Mouse (Mus musculus) liver, embryonic 13.5 days (tissue): ENCODE results near the gene Tnni3. TPM values are rescaled to one million over a fixed set of nuclear protein-coding genes. Genes with fewer than 3 reads are reported as not detected.
"Not testable (repeated sequence)": the region's sequence is repeated elsewhere in the genome, so short reads cannot be mapped to it uniquely, and the experiment has no call there.

Experiments used
- ATAC-seq: fragments of 200-750 bp; cut with Nextera tagmentation; 2 replicates; pipeline ENCODE4 v1.8.0; 2017; ENCODE audit warnings: low read depth, mild to moderate bottlenecking, moderate number of reproducible peaks, moderate library complexity
- DNase-seq: peaks from one replicate; pipeline ENCODE4 v3.0.0; 2022
- H3K27ac ChIP-seq: fragments of 300-500 bp; sonication (generic); 2 replicates; pipeline ENCODE4 v1.5.1; 2015; ENCODE audit warnings: moderate library complexity, mild to moderate bottlenecking, inconsistent platforms
- H3K27me3 ChIP-seq: fragments of 300-500 bp; sonication (generic); 2 replicates; pipeline ENCODE4 v1.6.1; 2015; ENCODE audit warnings: mild to moderate bottlenecking, inconsistent platforms
- H3K36me3 ChIP-seq: fragments of 300-500 bp; sonication (generic); 2 replicates; pipeline ENCODE4 v1.6.1; 2015; ENCODE audit warnings: mild to moderate bottlenecking, inconsistent platforms
- H3K4me1 ChIP-seq: fragments of 300-500 bp; sonication (generic); replicated peaks from 2 replicates; pipeline ENCODE4 v1.6.1; 2015; ENCODE audit warnings: inconsistent platforms
- H3K4me2 ChIP-seq: fragments of 300-500 bp; sonication (generic); 2 replicates; pipeline ENCODE4 v1.6.1; 2015; ENCODE audit warnings: inconsistent platforms, mild to moderate bottlenecking, moderate library complexity
- H3K4me3 ChIP-seq: fragments of 300-500 bp; sonication (generic); replicated peaks from 2 replicates; pipeline ENCODE4 v1.5.1; 2015; ENCODE audit warnings: mild to moderate bottlenecking, inconsistent platforms
- H3K9ac ChIP-seq: fragments of 300-500 bp; sonication (generic); 2 replicates; pipeline ENCODE4 v1.6.1; 2015; ENCODE audit warnings: mild to moderate bottlenecking, inconsistent platforms
- H3K9me3 ChIP-seq: fragments of 300-500 bp; sonication (generic); replicated peaks from 2 replicates; pipeline ENCODE4 v1.6.1; 2016; ENCODE audit warnings: inconsistent platforms
- WGBS: fragments of 180-500 bp; shearing (Covaris S2); methylation state at CpG from one replicate; pipeline ENCODE4 v1.1.7; 2015; ENCODE audit not compliant: insufficient replicate concordance; 5-methylcytosine and 5-hydroxymethylcytosine counted together
- polyA plus RNA-seq: library from polyadenylated mRNA; unstranded; fragments of >200 nt; fragmentation: Nextera tagmentation; extraction: Ambion mirVana; gene quantifications from 2 replicates; pipeline ENCODE4 v1.2.1, GENCODE M21; 2015

Tnni3 gene
- 1.1 and 4.5 TPM in 2 replicates for polyA plus RNA-seq

DNA sequence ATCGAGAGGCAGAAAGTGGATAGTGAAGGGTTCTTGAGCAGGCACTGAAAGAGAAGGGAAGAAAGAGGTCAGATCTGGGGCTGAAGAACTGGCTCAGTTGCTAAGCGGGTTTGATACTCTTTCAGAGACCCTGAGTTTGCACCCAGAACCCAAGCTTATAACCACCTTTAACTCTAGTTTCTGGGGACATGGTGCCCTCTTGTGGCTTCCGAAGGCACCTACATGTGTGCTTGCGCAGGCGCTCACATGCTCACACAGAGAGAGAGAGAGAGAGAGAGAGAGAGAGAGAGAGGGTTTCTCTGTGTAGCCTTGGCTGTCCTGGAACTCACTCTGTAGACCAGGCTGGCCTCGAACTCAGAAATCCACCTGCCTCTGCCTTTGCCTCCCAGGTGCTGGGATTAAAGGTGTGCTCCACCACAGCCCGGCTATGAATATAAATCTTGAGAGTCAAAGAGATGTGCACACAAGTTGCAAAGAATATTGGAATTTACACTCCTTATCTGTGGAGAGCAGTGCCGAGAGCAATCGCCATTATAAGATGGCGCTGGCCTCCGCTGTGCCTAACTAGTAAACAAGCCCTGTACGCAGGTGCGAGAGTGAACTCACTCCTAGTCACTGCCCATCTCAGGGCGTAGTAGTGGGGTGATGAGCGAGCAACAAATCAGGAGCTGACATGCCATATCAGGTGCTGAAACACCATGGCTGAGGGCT lies at the start of gene Tnni3:
TSS of gene Tnni3 (minus strand) at position 18 of the 711 bp plus-strand sequence.
- H3K4me3 ChIP-seq, H3K4me2 ChIP-seq, H3K36me3 ChIP-seq, H3K27ac ChIP-seq, ATAC-seq, H3K9ac ChIP-seq, H3K9me3 ChIP-seq: not testable (repeated sequence)
- DNase-seq, result peak; percentile 31
- WGBS, result 59% methylated on average over 15 of the region's 15 CpGs
- peaks cover 28% of the 10 kb centered on the region for H3K27me3 ChIP-seq
- H3K4me1 ChIP-seq, result peaks cover 39% of the 10 kb centered on the region

DNA sequence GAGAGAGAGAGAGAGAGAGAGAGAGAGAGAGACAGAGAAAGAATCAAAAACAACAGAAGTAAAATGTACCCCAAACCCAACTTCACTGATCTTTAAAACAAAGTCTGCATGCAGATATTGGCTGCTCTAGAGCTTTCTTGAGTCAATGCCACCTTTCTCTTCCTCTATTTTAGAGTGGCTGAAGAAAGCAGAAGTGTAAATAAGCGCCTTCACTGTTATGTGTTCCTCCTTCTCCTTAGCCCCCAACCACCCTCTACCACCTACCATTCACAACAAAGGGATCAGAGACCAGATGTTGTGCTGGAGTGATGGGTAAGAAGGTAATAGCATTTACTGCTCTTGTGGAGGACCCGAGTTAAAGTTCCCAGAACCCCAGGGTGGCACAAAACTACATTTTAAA lies 48.3 kb upstream of the Tnni3 start:
- H3K9me3 ChIP-seq, H3K4me3 ChIP-seq, H3K27me3 ChIP-seq, H3K36me3 ChIP-seq, H3K27ac ChIP-seq, ATAC-seq, H3K4me1 ChIP-seq, H3K9ac ChIP-seq, DNase-seq, H3K4me2 ChIP-seq: not testable (repeated sequence)
- 40% methylated on average over 2 of the region's 2 CpGs for WGBS

DNA sequence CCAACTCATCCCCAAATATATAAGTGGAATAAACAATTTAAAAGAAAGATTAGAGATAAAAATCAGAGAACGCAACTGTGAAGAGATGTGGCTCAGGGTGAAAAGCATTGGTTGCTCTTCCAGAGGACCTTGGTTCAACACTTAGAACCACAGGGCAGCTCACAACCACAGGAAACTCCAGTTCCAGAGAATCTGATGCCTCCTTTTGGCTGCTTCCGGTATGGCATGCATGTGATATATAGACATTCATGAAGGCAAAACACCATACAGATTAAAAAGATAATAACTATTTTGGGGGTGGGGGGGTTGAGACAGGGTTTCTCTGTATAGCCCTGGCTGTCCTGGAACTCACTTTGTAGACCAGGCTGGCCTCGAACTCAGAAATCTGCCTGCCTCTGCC lies 38.6 kb upstream of the Tnni3 start:
- ATAC-seq, result no peak
- H3K4me1 ChIP-seq, result no peaks in the 10 kb centered on the region
- peaks cover 3% of the 10 kb centered on the region for H3K27me3 ChIP-seq
- WGBS, result 72% methylated on average over 3 of the region's 3 CpGs
- H3K27ac ChIP-seq, result no peak overlapping the region
- H3K9ac ChIP-seq, result no peak overlapping the region
- no peaks in the 10 kb centered on the region for H3K9me3 ChIP-seq
- no peak for DNase-seq
- H3K4me3 ChIP-seq, result no peak overlapping the region
- H3K4me2 ChIP-seq, result no peak overlapping the region
- no peaks in the 10 kb centered on the region for H3K36me3 ChIP-seq

DNA sequence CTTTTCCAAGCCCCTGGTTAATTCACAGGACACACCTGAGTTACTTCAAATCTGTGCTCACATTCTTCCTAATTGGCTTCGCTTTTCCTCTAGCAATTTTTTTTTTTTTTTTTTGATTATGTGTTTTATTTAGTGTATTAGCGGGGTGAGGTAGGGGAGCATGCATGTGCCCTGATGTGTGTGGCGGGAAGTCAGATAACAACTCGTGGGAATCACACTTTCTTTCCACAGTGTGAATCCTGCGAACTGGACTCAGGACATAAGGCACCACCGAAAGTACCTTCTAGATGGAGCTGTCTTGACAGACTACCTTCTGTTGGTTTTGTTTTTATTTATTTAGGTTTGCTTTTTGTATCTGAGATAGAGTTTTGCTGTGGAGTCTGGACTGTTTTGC lies 33.1 kb upstream of the Tnni3 start:
- no peak overlapping the region for H3K9ac ChIP-seq
- H3K27ac ChIP-seq, result no peak overlapping the region
- no peak for ATAC-seq
- no peaks in the 10 kb centered on the region for H3K36me3 ChIP-seq
- H3K27me3 ChIP-seq, result peaks cover 19% of the 10 kb centered on the region
- no peaks in the 10 kb centered on the region for H3K9me3 ChIP-seq
- H3K4me2 ChIP-seq, result no peak overlapping the region
- no peaks in the 10 kb centered on the region for H3K4me1 ChIP-seq
- WGBS, result 58% methylated on average over 6 of the region's 6 CpGs
- DNase-seq, result no peak
- no peak overlapping the region for H3K4me3 ChIP-seq

DNA sequence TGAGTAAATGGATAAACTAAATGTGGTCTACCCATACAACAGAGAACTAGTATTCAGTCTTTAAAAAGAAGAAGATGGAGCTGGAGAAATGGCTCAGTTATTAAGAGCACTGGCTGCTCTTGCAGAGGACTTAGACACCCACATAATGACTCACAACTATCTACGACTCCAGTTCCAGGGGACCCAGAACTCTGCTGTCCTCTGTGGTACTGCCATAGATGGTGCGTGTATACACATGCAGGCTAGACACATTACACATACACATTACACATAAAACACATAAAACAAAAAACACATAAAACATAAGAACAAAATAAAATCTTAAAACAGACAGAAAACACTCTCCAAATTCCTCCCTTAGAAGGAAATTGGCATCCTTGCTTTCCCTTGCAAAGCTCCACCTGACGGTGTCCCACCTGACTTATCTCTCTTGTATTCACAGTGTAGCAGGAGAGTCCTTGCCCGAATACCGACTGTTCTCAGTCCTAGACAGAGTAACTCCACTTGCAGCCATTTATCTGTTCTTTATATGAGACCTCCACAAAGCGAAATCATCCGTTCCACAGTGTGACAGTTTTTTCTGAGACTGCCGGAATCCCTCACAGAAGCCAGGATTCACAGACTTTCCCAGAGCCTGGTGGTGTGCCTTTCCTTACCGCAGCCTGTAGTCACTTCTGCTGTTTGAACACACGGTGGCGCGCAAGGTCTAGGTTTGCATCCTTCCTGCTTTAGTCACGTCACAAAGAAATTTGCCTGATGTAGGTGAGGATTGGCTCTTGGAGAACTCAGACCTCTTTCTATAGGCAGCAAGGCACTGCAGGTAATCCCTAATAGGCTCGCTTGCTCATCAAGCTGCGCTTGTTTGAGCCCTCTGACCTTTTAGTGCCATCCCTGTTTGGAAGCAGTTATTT lies 32.5 kb upstream of the Tnni3 start:
- ATAC-seq, result peak; percentile 65
- Histone ChIP-seq H3K4me2 (no peak overlapping the region), H3K4me1 (no peaks in the 10 kb centered on the region), H3K9me3 (no peaks in the 10 kb centered on the region), H3K9ac (no peak overlapping the region), H3K4me3 (no peak overlapping the region), H3K27ac (no peak overlapping the region), H3K27me3 (peaks cover 19% of the 10 kb centered on the region), H3K36me3 (no peaks in the 10 kb centered on the region)
- peak; percentile 35 for DNase-seq
- WGBS, result 18% methylated on average over 15 of the region's 15 CpGs

DNA sequence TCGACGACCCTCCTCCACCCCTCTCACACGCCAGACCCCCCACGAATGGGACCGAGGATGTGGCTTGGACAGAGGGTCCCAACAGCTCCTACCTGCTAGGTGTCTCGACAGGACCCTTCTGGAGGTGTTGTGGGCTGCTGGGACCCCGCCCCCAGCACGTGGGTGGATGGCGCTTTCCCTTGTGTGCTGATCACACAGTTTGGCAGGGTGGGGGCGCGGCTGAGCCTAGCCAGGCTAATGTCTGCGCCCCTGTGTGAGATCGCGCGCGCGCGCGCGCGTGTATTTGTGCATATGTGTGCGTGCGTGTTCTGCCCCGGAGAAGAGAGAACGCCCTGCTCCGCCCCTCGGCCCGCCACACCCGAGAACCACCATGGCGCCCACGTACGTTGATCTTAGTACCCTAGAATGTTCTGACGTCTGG lies 23.2 kb upstream of the Tnni3 start, which contains the start of gene Syt5:
TSS of gene Syt5 (minus strand) at position 321 of the 421 bp plus-strand sequence.
- ATAC-seq (no peak), DNase-seq (no peak)
- 6% methylated on average over 33 of the region's 33 CpGs for WGBS
- H3K27me3 ChIP-seq, result peaks cover 40% of the 10 kb centered on the region
- H3K4me2 ChIP-seq, result peak within 1 kb of the TSS; percentile 49
- peaks cover 17% of the 10 kb centered on the region for H3K4me1 ChIP-seq
- peak within 1 kb of the TSS; percentile 14; the same call in 1 of the 2 replicates for H3K4me3 ChIP-seq
- H3K27ac ChIP-seq, result no peak within 1 kb of the TSS
- H3K36me3 ChIP-seq, result no peaks in the 10 kb centered on the region
- H3K9me3 ChIP-seq, result no peaks in the 10 kb centered on the region
- H3K9ac ChIP-seq, result no peak within 1 kb of the TSS

DNA sequence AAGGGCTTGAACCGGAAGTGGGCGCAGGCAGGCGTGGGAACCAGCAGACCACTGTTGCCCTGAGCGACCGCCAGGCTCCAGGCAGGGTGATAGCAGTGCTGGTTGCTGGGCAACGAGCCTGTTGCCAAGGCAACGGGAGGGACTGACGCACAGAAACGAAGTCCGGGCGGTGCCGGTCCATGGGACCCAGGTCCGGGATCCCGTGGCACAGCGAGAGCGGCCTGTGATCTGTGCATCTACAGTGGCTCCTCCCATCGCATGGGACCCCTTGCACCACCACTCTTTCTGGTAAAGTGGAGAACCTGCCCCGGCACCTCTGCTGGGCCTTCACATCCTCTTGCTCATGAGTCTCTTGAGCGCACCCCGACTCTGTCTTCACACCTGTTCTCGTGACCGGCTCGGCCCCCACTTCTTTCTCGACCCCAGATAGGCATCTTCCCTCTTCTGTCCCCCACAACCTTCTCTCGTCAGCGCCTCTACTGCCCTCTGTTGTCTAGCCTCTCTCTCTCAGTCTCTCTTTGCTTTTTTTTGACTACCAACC lies 22.6 kb upstream of the Tnni3 start:
- no peak overlapping the region for H3K27ac ChIP-seq
- H3K4me3 ChIP-seq, result no peak overlapping the region
- DNase-seq (no peak), ATAC-seq (no peak)
- H3K9ac ChIP-seq, result no peak overlapping the region
- H3K27me3 ChIP-seq, result peaks cover 40% of the 10 kb centered on the region
- H3K4me1 ChIP-seq, result peaks cover 22% of the 10 kb centered on the region
- 4% methylated on average over 26 of the region's 26 CpGs for WGBS
- peak overlapping the region; percentile 49; the same call in 1 of the 2 replicates for H3K4me2 ChIP-seq
- no peaks in the 10 kb centered on the region for H3K36me3 ChIP-seq
- no peaks in the 10 kb centered on the region for H3K9me3 ChIP-seq

DNA sequence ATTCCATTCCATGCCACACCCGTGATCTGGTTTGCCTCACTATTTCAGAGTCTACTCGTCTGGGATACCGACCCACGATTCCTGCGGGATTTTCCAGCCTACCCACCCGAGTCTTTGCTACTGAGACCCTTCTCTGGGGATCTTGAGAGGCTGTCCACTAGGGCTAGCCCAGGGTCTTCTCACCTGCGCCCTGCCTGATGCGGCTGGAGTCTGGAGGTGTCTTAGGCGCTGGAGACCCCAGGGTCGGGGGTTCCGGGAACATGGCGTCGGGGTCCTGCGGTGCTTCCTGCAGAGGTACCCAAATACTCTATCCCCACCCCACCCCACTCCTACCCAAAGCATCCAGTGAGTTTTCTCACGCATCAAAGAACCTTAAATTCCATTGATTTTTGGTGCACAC lies 22.0 kb upstream of the Tnni3 start:
- 63% methylated on average over 15 of the region's 15 CpGs for WGBS
- ATAC-seq, result no peak
- no peaks in the 10 kb centered on the region for H3K9me3 ChIP-seq

DNA sequence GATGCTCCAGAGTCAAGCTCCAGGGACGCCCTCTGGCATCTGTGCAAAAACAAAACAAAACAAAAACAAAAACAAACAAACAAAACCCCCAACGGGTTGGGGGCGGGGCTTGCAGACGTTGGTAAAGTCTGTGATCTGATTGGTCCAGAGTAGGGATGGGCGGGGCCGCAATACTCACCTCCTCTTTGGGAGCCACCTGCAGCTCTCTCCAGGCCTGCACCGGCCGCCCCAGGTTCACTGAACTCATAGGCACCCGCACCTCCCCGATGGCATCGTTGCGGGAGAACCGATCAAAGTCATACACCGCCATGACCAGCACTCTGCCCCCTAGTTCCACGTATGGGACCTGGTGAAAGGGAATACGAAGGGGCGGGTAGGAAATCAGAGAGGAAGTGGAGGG lies 18.0 kb upstream of the Tnni3 start:
- H3K4me2 ChIP-seq, result peak overlapping the region; percentile 23

More for the DNA sequence above, 22.0 kb upstream of the Tnni3 start:
- Histone ChIP-seq H3K36me3 (no peaks in the 10 kb centered on the region), H3K27me3 (peaks cover 40% of the 10 kb centered on the region), H3K9ac (no peak overlapping the region), H3K27ac (no peak overlapping the region), H3K4me3 (no peak overlapping the region), H3K4me1 (peaks cover 22% of the 10 kb centered on the region), H3K4me2 (no peak overlapping the region)
- no peak for DNase-seq

DNA sequence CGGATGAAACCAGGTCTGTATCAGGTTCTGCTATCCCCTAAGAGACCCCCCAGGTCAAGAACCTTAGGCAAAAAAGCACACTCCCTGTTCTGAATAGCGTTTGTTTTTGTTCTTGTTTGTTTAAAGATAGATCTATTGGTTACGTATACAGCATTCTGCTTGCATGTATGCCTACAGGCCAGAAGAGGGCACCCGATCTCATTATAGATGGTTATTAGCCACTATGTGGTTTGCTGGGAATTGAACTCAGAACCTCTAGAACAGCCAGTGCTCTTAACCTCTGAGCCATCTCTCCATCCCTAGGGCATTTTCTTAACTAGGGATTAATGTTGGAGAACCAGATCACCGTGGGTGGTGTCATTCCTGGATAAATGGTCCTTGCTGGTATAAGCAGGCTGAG lies 17.3 kb upstream of the Tnni3 start:
- Histone ChIP-seq H3K27ac (no peak overlapping the region), H3K4me3 (no peak overlapping the region), H3K4me2 (0 out of 2 replicates have a peak overlapping the region, but pooled peaks have one; percentile 23), H3K36me3 (no peaks in the 10 kb centered on the region), H3K9ac (no peak overlapping the region), H3K27me3 (peaks cover 9% of the 10 kb centered on the region), H3K9me3 (no peaks in the 10 kb centered on the region), H3K4me1 (peaks cover 11% of the 10 kb centered on the region)
- 49% methylated on average over 5 of the region's 5 CpGs for WGBS
- no peak for DNase-seq
- ATAC-seq, result no peak

More for the DNA sequence above, 18.0 kb upstream of the Tnni3 start:
- Histone ChIP-seq H3K4me1 (peaks cover 17% of the 10 kb centered on the region), H3K36me3 (no peaks in the 10 kb centered on the region), H3K4me3 (peak overlapping the region; percentile 25), H3K9ac (no peak overlapping the region), H3K9me3 (no peaks in the 10 kb centered on the region), H3K27ac (no peak overlapping the region), H3K27me3 (peaks cover 14% of the 10 kb centered on the region)
- peak; percentile 47 for DNase-seq
- ATAC-seq, result no peak; the same call in 1 of the 2 replicates
- WGBS, result 32% methylated on average over 17 of the region's 17 CpGs

DNA sequence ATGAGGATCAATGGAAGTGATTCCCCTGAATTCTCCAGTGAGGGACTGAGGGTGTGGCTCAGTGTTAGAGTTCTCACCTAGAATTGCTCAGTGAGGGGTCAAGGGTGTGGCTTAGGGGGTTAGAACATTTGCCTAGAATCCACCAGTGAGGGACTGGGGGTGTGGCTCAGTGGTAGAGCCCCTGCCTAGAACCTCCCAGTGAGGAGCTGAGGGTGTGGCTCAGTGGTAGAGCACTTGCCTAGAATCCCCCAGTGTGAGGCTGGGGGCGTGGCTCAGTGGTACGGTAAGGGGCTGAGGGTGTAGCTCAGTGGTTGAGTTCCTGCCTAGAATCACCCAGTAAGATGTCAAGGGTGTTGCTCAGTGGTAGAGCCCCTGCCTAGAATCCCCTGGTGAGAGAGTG lies 15.0 kb upstream of the Tnni3 start:
- Histone ChIP-seq H3K4me2 (no peak overlapping the region), H3K27me3 (peaks cover 11% of the 10 kb centered on the region; the same call in 1 of the 2 replicates), H3K4me3 (no peak overlapping the region), H3K9ac (no peak overlapping the region), H3K9me3 (no peaks in the 10 kb centered on the region), H3K27ac (no peak overlapping the region), H3K36me3 (no peaks in the 10 kb centered on the region), H3K4me1 (peaks cover 4% of the 10 kb centered on the region; the same call in 1 of the 2 replicates)
- DNase-seq, result no peak
- no peak for ATAC-seq
- whole genome bisulfite sequencing, result 51% methylated on average over 2 of the region's 2 CpGs
